Mouse (Mus musculus): ENCODE results near the gene Mrpl23. TPM values are rescaled to one million over a fixed set of nuclear protein-coding genes. Genes with fewer than 3 reads are reported as not detected.

The Mrpl23 gene
- polyA plus RNA-seq, 1 experiment from 2014 or later = 11.4 TPM

DNA sequence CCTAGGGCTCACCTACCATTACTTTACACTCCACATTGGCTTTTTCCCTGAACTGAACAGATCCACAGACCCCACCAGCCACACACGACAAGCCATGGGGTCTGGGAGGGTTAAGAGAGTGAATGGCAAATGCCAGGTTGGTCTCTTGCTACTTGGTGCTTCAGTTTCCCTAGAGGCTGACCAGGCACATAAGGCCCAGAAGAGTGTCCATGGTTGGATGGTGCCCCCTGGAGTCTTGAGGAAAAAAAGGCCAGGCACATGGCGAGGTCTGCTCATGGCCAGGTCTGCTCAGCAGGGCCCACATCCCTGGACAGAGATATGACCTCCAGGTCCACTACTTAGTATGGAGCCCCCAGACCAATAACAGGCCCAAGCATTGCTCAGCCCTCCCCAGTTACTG lies 34.7 kb upstream of the Mrpl23 start:
- no peaks in the 10 kb centered on the region for H3K36me3 ChIP-seq (ENCODE audit: control insufficient read depth, insufficient read depth)
- ATAC-seq (ENCODE audit: low read depth) = no peak
- 69% methylated on average over 2 of the region's 2 CpGs for WGBS (ENCODE audit: insufficient replicate concordance)

DNA sequence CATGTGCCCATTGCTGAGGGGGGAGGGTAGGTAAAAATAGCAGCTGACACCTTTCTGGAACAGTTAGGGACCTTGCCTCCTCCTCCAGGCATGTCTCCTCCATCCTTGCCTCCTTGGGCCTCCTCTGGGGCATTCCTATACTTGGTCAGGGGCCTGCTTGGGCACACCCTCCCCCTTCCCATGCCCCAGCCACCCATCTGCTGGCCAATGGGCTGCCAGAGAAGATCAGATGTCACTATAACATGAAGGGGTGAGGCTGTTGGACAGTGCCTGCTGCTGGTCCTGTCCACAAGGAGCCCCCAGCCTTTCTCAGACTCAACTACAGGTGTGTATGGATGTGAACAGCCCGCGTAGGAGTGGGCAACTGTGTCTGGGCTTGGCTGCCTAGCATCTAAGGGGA lies 33.9 kb upstream of the Mrpl23 start, which contains the start of gene Tnnt3:
Gene Tnnt3, plus strand, starts transcription at position 262 of the 400 bp plus-strand sequence.
- WGBS (ENCODE audit: insufficient replicate concordance) = 51% methylated on average over 2 of the region's 2 CpGs
- no peak within 1 kb of the TSS for H3K4me2 ChIP-seq (ENCODE audit: low read depth, low read length)
- ATAC-seq (ENCODE audit: low read depth) = no peak

More for the DNA sequence above, 34.7 kb upstream of the Mrpl23 start:
- no peaks in the 10 kb centered on the region for H3K9me3 ChIP-seq (replicated peaks; ENCODE audit: control insufficient read depth, low read length)
- no peaks in the 10 kb centered on the region for H3K27me3 ChIP-seq (ENCODE audit: control insufficient read depth, insufficient read depth, low read depth, low read length)
- H3K27ac ChIP-seq (ENCODE audit: low read length) = no peak overlapping the region
- no peak overlapping the region for H3K4me3 ChIP-seq (ENCODE audit: low read depth, low read length)
- no peak overlapping the region for H3K9ac ChIP-seq (ENCODE audit: low read depth, low read length)
- no peak overlapping the region for H3K4me2 ChIP-seq (ENCODE audit: low read depth, low read length)
- H3K4me1 ChIP-seq (ENCODE audit: control insufficient read depth, low read depth, low read length) = no peaks in the 10 kb centered on the region

DNA sequence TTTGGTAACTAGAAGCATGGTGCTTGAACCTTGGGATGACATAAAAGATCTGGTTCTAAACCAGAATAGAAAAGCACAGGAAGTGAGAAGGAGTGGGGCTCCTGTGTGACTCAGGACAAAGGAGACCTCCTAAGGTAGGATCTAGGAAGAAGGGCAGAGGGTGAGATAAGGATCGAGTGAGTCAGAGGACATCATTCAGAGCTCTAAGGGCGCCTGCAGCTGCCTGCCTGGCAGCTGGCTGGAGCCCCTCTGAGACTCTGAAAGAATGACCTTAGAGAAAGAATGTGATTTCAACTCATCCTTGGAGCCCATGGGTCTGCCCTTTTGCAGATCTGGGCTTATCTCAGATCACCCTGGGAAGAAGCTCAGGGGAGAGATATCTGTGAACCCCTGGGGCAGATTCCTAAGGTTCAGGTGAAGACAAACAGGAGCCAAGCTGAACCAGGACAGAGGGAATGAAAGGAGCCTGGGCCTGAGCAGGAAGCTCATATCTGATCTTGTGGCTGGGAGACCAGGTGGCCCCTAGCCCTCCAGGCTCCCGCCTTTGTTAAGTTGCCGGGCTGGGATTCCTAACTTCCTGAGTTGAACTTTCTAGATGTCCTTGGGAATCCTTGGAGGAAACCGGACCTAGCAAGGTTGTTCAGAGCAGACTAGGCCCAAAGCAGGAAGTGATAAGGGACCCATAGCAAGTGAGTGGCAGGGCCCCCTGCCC lies 33.3 kb upstream of the Mrpl23 start:
- H3K36me3 ChIP-seq (ENCODE audit: control insufficient read depth, insufficient read depth) = no peaks in the 10 kb centered on the region
- ATAC-seq (ENCODE audit: low read depth) = no peak
- H3K27ac ChIP-seq (ENCODE audit: low read length) = no peak overlapping the region
- H3K4me2 ChIP-seq (ENCODE audit: low read depth, low read length) = no peak overlapping the region
- no peaks in the 10 kb centered on the region for H3K27me3 ChIP-seq (ENCODE audit: control insufficient read depth, insufficient read depth, low read depth, low read length)
- no peak overlapping the region for H3K4me3 ChIP-seq (ENCODE audit: low read depth, low read length)
- no peaks in the 10 kb centered on the region for H3K4me1 ChIP-seq (ENCODE audit: control insufficient read depth, low read depth, low read length)
- 43% methylated on average over 5 of the region's 5 CpGs for WGBS (ENCODE audit: insufficient replicate concordance)
- H3K9ac ChIP-seq (ENCODE audit: low read depth, low read length) = no peak overlapping the region
- H3K9me3 ChIP-seq (replicated peaks; ENCODE audit: control insufficient read depth, low read length) = no peaks in the 10 kb centered on the region

More for the DNA sequence above, 33.9 kb upstream of the Mrpl23 start, which contains the start of gene Tnnt3:
- Histone ChIP-seq H3K9ac (ENCODE audit: low read depth, low read length) (no peak within 1 kb of the TSS), H3K27me3 (ENCODE audit: control insufficient read depth, insufficient read depth, low read depth, low read length) (no peaks in the 10 kb centered on the region), H3K27ac (ENCODE audit: low read length) (no peak within 1 kb of the TSS), H3K4me3 (ENCODE audit: low read depth, low read length) (no peak within 1 kb of the TSS), H3K9me3 (replicated peaks; ENCODE audit: control insufficient read depth, low read length) (no peaks in the 10 kb centered on the region), H3K4me1 (ENCODE audit: control insufficient read depth, low read depth, low read length) (no peaks in the 10 kb centered on the region), H3K36me3 (ENCODE audit: control insufficient read depth, insufficient read depth) (no peaks in the 10 kb centered on the region)

DNA sequence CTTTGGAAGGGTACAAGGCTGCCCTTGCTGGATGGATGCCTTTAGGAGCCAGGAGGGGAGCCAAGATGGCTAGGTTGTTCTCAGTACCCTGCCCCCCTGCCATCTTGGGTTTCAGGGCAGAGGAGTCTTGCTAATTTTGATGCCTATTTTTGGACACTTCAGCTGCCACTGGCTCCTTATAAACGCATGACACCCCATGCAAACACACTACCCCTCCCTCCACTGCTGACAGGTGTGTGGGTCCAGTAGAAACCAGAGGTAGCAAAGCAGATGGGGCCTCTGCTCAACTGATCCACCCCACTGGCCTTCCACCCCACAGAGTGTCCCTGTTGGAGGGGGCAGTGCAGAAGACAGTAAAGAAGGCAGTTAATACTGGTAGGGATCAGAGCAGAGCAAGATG lies 32.5 kb upstream of the Mrpl23 start:
- H3K9ac ChIP-seq (ENCODE audit: low read depth, low read length) = no peak overlapping the region
- no peak overlapping the region for H3K27ac ChIP-seq (ENCODE audit: low read length)
- H3K4me1 ChIP-seq (ENCODE audit: control insufficient read depth, low read depth, low read length) = no peaks in the 10 kb centered on the region
- H3K9me3 ChIP-seq (replicated peaks; ENCODE audit: control insufficient read depth, low read length) = no peaks in the 10 kb centered on the region
- H3K4me2 ChIP-seq (ENCODE audit: low read depth, low read length) = no peak overlapping the region
- no peaks in the 10 kb centered on the region for H3K36me3 ChIP-seq (ENCODE audit: control insufficient read depth, insufficient read depth)
- no peaks in the 10 kb centered on the region for H3K27me3 ChIP-seq (ENCODE audit: control insufficient read depth, insufficient read depth, low read depth, low read length)
- no peak overlapping the region for H3K4me3 ChIP-seq (ENCODE audit: low read depth, low read length)
- 43% methylated on average over 1 of the region's 1 CpGs for WGBS (ENCODE audit: insufficient replicate concordance)
- ATAC-seq (ENCODE audit: low read depth) = no peak

GRCm38 (mm10) chr7:142503206-142503605 lies 29.3 kb upstream of the Mrpl23 start:
- no peak for ATAC-seq (ENCODE audit: low read depth)
- H3K9ac ChIP-seq (ENCODE audit: low read depth, low read length) = no peak overlapping the region
- H3K27me3 ChIP-seq (ENCODE audit: control insufficient read depth, insufficient read depth, low read depth, low read length) = no peaks in the 10 kb centered on the region
- no peaks in the 10 kb centered on the region for H3K4me1 ChIP-seq (ENCODE audit: control insufficient read depth, low read depth, low read length)
- 59% methylated on average over 4 of the region's 4 CpGs for WGBS (ENCODE audit: insufficient replicate concordance)
- no peak overlapping the region for H3K4me2 ChIP-seq (ENCODE audit: low read depth, low read length)
- H3K9me3 ChIP-seq (replicated peaks; ENCODE audit: control insufficient read depth, low read length) = no peaks in the 10 kb centered on the region
- no peaks in the 10 kb centered on the region for H3K36me3 ChIP-seq (ENCODE audit: control insufficient read depth, insufficient read depth)
- no peak overlapping the region for H3K27ac ChIP-seq (ENCODE audit: low read length)
- no peak overlapping the region for H3K4me3 ChIP-seq (ENCODE audit: low read depth, low read length)

- Histone ChIP-seq H3K27ac (ENCODE audit: low read length) (no peak overlapping the region), H3K9ac (ENCODE audit: low read depth, low read length) (no peak overlapping the region), H3K9me3 (replicated peaks; ENCODE audit: control insufficient read depth, low read length) (no peaks in the 10 kb centered on the region), H3K27me3 (ENCODE audit: control insufficient read depth, insufficient read depth, low read depth, low read length) (no peaks in the 10 kb centered on the region), H3K4me2 (ENCODE audit: low read depth, low read length) (no peak overlapping the region), H3K4me3 (ENCODE audit: low read depth, low read length) (no peak overlapping the region), H3K4me1 (ENCODE audit: control insufficient read depth, low read depth, low read length) (no peaks in the 10 kb centered on the region), H3K36me3 (ENCODE audit: control insufficient read depth, insufficient read depth) (no peaks in the 10 kb centered on the region)
- 34% methylated on average over 2 of the region's 2 CpGs for WGBS (ENCODE audit: insufficient replicate concordance)
- no peak for ATAC-seq (ENCODE audit: low read depth)
Observed at GRCm38 (mm10) chr7:142505942-142506341, 26.5 kb upstream of the Mrpl23 start.

GRCm38 (mm10) chr7:142506501-142506900 lies 26.0 kb upstream of the Mrpl23 start:
- H3K27me3 ChIP-seq (ENCODE audit: control insufficient read depth, insufficient read depth, low read depth, low read length) = no peaks in the 10 kb centered on the region
- ATAC-seq (ENCODE audit: low read depth) = no peak
- no peak overlapping the region for H3K9ac ChIP-seq (ENCODE audit: low read depth, low read length)
- H3K9me3 ChIP-seq (replicated peaks; ENCODE audit: control insufficient read depth, low read length) = no peaks in the 10 kb centered on the region
- H3K4me2 ChIP-seq (ENCODE audit: low read depth, low read length) = no peak overlapping the region
- no peak overlapping the region for H3K4me3 ChIP-seq (ENCODE audit: low read depth, low read length)
- 47% methylated on average over 4 of the region's 4 CpGs for WGBS (ENCODE audit: insufficient replicate concordance)
- H3K36me3 ChIP-seq (ENCODE audit: control insufficient read depth, insufficient read depth) = no peaks in the 10 kb centered on the region
- H3K27ac ChIP-seq (ENCODE audit: low read length) = no peak overlapping the region
- no peaks in the 10 kb centered on the region for H3K4me1 ChIP-seq (ENCODE audit: control insufficient read depth, low read depth, low read length)

DNA sequence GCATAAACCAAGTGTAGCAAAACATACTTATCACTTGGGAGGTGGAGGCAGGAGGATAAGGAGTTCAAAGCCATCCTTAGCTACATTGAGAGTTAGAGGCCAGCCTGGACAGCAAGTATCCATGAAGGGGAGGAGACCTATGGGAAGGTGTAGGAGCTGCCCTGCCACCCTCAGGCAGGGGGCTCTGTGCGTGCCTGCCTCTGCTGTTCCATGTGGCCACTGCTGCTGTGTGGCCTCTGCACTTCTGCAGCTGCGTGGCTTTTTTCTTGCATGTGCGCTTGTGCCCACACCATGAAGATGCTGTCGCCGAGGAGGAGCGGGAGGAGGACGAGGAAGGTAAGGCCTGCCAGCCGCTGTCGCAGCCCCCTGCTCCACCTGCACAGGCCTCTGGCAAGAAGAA lies 25.0 kb upstream of the Mrpl23 start:
- Histone ChIP-seq H3K27me3 (ENCODE audit: control insufficient read depth, insufficient read depth, low read depth, low read length) (no peaks in the 10 kb centered on the region), H3K27ac (ENCODE audit: low read length) (no peak overlapping the region), H3K9me3 (replicated peaks; ENCODE audit: control insufficient read depth, low read length) (no peaks in the 10 kb centered on the region), H3K36me3 (ENCODE audit: control insufficient read depth, insufficient read depth) (no peaks in the 10 kb centered on the region), H3K9ac (ENCODE audit: low read depth, low read length) (no peak overlapping the region), H3K4me3 (ENCODE audit: low read depth, low read length) (no peak overlapping the region), H3K4me2 (ENCODE audit: low read depth, low read length) (no peak overlapping the region), H3K4me1 (ENCODE audit: control insufficient read depth, low read depth, low read length) (no peaks in the 10 kb centered on the region)
- no peak for ATAC-seq (ENCODE audit: low read depth)
- WGBS (ENCODE audit: insufficient replicate concordance) = 79% methylated on average over 9 of the region's 9 CpGs

DNA sequence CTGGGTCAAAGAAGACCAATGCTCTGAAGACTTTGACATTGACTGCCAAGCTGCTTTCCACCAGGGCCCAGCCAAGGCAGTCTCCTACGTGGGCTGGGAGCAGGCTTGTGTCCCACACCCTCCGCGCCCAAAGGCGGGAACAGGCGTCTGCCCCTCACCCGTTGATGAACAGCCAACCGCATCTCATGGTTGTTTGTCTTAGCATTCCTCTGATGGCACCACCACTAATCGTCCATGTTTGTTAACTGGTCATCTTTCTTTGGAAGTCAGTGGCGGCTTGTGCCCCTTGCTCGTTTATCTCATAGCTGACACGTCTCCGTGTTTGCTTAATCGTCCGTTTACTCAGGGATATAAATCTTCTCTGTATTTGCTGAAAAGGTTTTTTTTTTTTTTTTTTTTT lies 23.0 kb upstream of the Mrpl23 start:
- no peaks in the 10 kb centered on the region for H3K36me3 ChIP-seq (ENCODE audit: control insufficient read depth, insufficient read depth)
- WGBS (ENCODE audit: insufficient replicate concordance) = 53% methylated on average over 14 of the region's 14 CpGs
- no peak overlapping the region for H3K4me3 ChIP-seq (ENCODE audit: low read depth, low read length)
- ATAC-seq (ENCODE audit: low read depth) = no peak
- no peak overlapping the region for H3K27ac ChIP-seq (ENCODE audit: low read length)
- no peak overlapping the region for H3K9ac ChIP-seq (ENCODE audit: low read depth, low read length)
- H3K9me3 ChIP-seq (replicated peaks; ENCODE audit: control insufficient read depth, low read length) = no peaks in the 10 kb centered on the region
- no peaks in the 10 kb centered on the region for H3K27me3 ChIP-seq (ENCODE audit: control insufficient read depth, insufficient read depth, low read depth, low read length)
- H3K4me2 ChIP-seq (ENCODE audit: low read depth, low read length) = no peak overlapping the region
- no peaks in the 10 kb centered on the region for H3K4me1 ChIP-seq (ENCODE audit: control insufficient read depth, low read depth, low read length)
